Mouse (Mus musculus) ES-Bruce4 (cell line): ENCODE results near the gene Card10.

Source experiments
- CTCF ChIP-seq: IDR thresholded peaks from one replicate; pipeline ENCODE4 v1.8.1; 2011; ENCODE audit warnings: low read depth, low read length
- POLR2A ChIP-seq: IDR thresholded peaks from one replicate; pipeline ENCODE4 v1.8.1; 2011; ENCODE audit warnings: low read length; ENCODE audit not compliant: insufficient read depth

DNA sequence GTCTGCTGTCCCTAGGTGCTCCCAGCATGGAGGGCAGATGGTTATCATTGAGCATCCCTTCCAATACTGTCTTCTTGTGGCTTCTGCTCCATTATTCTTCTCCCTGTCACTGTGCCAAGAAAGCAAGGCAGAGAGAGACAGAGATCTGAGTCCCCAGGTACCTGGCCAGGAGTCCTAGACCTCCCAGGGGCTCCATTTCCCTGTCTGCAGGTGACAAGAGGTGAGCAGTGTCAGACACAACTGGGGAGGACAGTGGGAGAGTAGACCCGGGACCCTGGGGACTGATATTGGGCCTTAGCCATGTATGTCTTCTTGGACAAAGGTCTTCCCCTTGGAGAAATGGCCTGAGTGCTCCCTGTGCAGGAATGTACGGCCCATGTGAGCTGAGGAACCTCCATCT is 2.5 kb upstream of the Card10 start:
- TF ChIP-seq POLR2A: no peak
- no peak for TF ChIP-seq CTCF
